Mouse (Mus musculus): ENCODE data around the gene Mgea5. TPM values are rescaled to one million over a fixed set of nuclear protein-coding genes. Genes with fewer than 3 reads are reported as not detected.
"Not testable (repeated sequence)": the region's sequence is repeated elsewhere in the genome, so short reads cannot be mapped to it uniquely, and the experiment has no call there.

The Mgea5 gene
- polyA plus RNA-seq, 1 experiment from 2014 or later: 93.2 TPM

- not testable (repeated sequence) for H3K36me3 ChIP-seq (ENCODE audit: control insufficient read depth, insufficient read depth, low read length); H3K27ac ChIP-seq (ENCODE audit: low read depth, low read length); H3K9me3 ChIP-seq (ENCODE audit: control insufficient read depth, low read length); DNase-seq (ENCODE audit: low spot score); H3K9ac ChIP-seq (ENCODE audit: low read depth, low read length); ATAC-seq (ENCODE audit: low FRiP score); H3K4me3 ChIP-seq (ENCODE audit: low read depth, low read length); H3K27me3 ChIP-seq (ENCODE audit: control insufficient read depth, insufficient read depth, low read length); H3K4me1 ChIP-seq (replicated peaks; ENCODE audit: control insufficient read depth, insufficient read depth, low read length); H3K4me2 ChIP-seq (replicated peaks; ENCODE audit: low read depth, low read length)
- 91% methylated on average over 6 of the region's 6 CpGs for WGBS
These were observed 22.2 kb upstream of the Mgea5 start for GRCm38 (mm10) chr19:45805817-45806216.

- ATAC-seq (ENCODE audit: low FRiP score) (no peak), DNase-seq (ENCODE audit: low spot score) (peak; percentile 64)
- Histone ChIP-seq H3K27me3 (ENCODE audit: control insufficient read depth, insufficient read depth, low read length) (no peaks in the 10 kb centered on the region), H3K4me2 (replicated peaks; ENCODE audit: low read depth, low read length) (no peak overlapping the region), H3K4me1 (replicated peaks; ENCODE audit: control insufficient read depth, insufficient read depth, low read length) (no peaks in the 10 kb centered on the region), H3K4me3 (ENCODE audit: low read depth, low read length) (no peak overlapping the region), H3K9ac (ENCODE audit: low read depth, low read length) (no peak overlapping the region), H3K27ac (ENCODE audit: low read depth, low read length) (no peak overlapping the region), H3K36me3 (ENCODE audit: control insufficient read depth, insufficient read depth, low read length) (no peaks in the 10 kb centered on the region), H3K9me3 (ENCODE audit: control insufficient read depth, low read length) (no peaks in the 10 kb centered on the region)
- 27% methylated on average over 11 of the region's 12 CpGs for WGBS
These were observed 21.1 kb upstream of the Mgea5 start for GRCm38 (mm10) chr19:45804593-45805368.

GRCm38 (mm10) chr19:45803408-45803807, 19.8 kb upstream of the Mgea5 start:
- H3K4me3 ChIP-seq (ENCODE audit: low read depth, low read length): no peak overlapping the region
- WGBS: 33% methylated on average over 4 of the region's 4 CpGs
- no peak overlapping the region for H3K4me2 ChIP-seq (replicated peaks; ENCODE audit: low read depth, low read length)
- no peak overlapping the region for H3K9ac ChIP-seq (ENCODE audit: low read depth, low read length)
- H3K4me1 ChIP-seq (replicated peaks; ENCODE audit: control insufficient read depth, insufficient read depth, low read length): no peaks in the 10 kb centered on the region
- DNase-seq (ENCODE audit: low spot score): no peak
- H3K36me3 ChIP-seq (ENCODE audit: control insufficient read depth, insufficient read depth, low read length): no peaks in the 10 kb centered on the region
- no peaks in the 10 kb centered on the region for H3K27me3 ChIP-seq (ENCODE audit: control insufficient read depth, insufficient read depth, low read length)
- no peak for ATAC-seq (ENCODE audit: low FRiP score)
- no peak overlapping the region for H3K27ac ChIP-seq (ENCODE audit: low read depth, low read length)
- H3K9me3 ChIP-seq (ENCODE audit: control insufficient read depth, low read length): no peaks in the 10 kb centered on the region

GRCm38 (mm10) chr19:45802702-45803101, 19.1 kb upstream of the Mgea5 start:
- Histone ChIP-seq H3K4me2 (replicated peaks; ENCODE audit: low read depth, low read length) (no peak overlapping the region), H3K9me3 (ENCODE audit: control insufficient read depth, low read length) (no peaks in the 10 kb centered on the region), H3K27me3 (ENCODE audit: control insufficient read depth, insufficient read depth, low read length) (no peaks in the 10 kb centered on the region), H3K9ac (ENCODE audit: low read depth, low read length) (no peak overlapping the region), H3K4me1 (replicated peaks; ENCODE audit: control insufficient read depth, insufficient read depth, low read length) (no peaks in the 10 kb centered on the region), H3K27ac (ENCODE audit: low read depth, low read length) (no peak overlapping the region), H3K36me3 (ENCODE audit: control insufficient read depth, insufficient read depth, low read length) (no peaks in the 10 kb centered on the region), H3K4me3 (ENCODE audit: low read depth, low read length) (no peak overlapping the region)
- 75% methylated on average over 4 of the region's 4 CpGs for WGBS
- no peak for DNase-seq (ENCODE audit: low spot score)
- ATAC-seq (ENCODE audit: low FRiP score): no peak

- Histone ChIP-seq H3K4me1 (replicated peaks; ENCODE audit: control insufficient read depth, insufficient read depth, low read length) (no peaks in the 10 kb centered on the region; the same call in 1 of the 2 replicates), H3K27ac (ENCODE audit: low read depth, low read length) (no peak overlapping the region), H3K27me3 (ENCODE audit: control insufficient read depth, insufficient read depth, low read length) (no peaks in the 10 kb centered on the region), H3K4me2 (replicated peaks; ENCODE audit: low read depth, low read length) (no peak overlapping the region), H3K9me3 (ENCODE audit: control insufficient read depth, low read length) (no peaks in the 10 kb centered on the region), H3K9ac (ENCODE audit: low read depth, low read length) (no peak overlapping the region), H3K4me3 (ENCODE audit: low read depth, low read length) (no peak overlapping the region), H3K36me3 (ENCODE audit: control insufficient read depth, insufficient read depth, low read length) (no peaks in the 10 kb centered on the region)
- no peak for ATAC-seq (ENCODE audit: low FRiP score)
- WGBS: 75% methylated on average over 15 of the region's 15 CpGs
- no peak for DNase-seq (ENCODE audit: low spot score)
These were observed 13.2 kb upstream of the Mgea5 start for GRCm38 (mm10) chr19:45796879-45797278.

- Histone ChIP-seq H3K4me3 (ENCODE audit: low read depth, low read length) (no peak overlapping the region), H3K4me2 (replicated peaks; ENCODE audit: low read depth, low read length) (peak overlapping the region; percentile 34), H3K9ac (ENCODE audit: low read depth, low read length) (no peak overlapping the region), H3K9me3 (ENCODE audit: control insufficient read depth, low read length) (no peaks in the 10 kb centered on the region), H3K27me3 (ENCODE audit: control insufficient read depth, insufficient read depth, low read length) (no peaks in the 10 kb centered on the region), H3K36me3 (ENCODE audit: control insufficient read depth, insufficient read depth, low read length) (no peaks in the 10 kb centered on the region), H3K4me1 (replicated peaks; ENCODE audit: control insufficient read depth, insufficient read depth, low read length) (no peaks in the 10 kb centered on the region; the same call in 1 of the 2 replicates), H3K27ac (ENCODE audit: low read depth, low read length) (no peak overlapping the region)
- DNase-seq (ENCODE audit: low spot score) (peak; percentile 41), ATAC-seq (ENCODE audit: low FRiP score) (no peak)
- 10% methylated on average over 15 of the region's 15 CpGs for WGBS
These were observed 12.5 kb upstream of the Mgea5 start for GRCm38 (mm10) chr19:45796061-45796556.

GRCm38 (mm10) chr19:45795406-45795944, 11.8 kb upstream of the Mgea5 start:
- DNase-seq (ENCODE audit: low spot score) (no peak), ATAC-seq (ENCODE audit: low FRiP score) (no peak)
- Histone ChIP-seq H3K36me3 (ENCODE audit: control insufficient read depth, insufficient read depth, low read length) (no peaks in the 10 kb centered on the region), H3K27me3 (ENCODE audit: control insufficient read depth, insufficient read depth, low read length) (no peaks in the 10 kb centered on the region), H3K9me3 (ENCODE audit: control insufficient read depth, low read length) (no peaks in the 10 kb centered on the region), H3K4me3 (ENCODE audit: low read depth, low read length) (no peak overlapping the region), H3K9ac (ENCODE audit: low read depth, low read length) (no peak overlapping the region), H3K4me2 (replicated peaks; ENCODE audit: low read depth, low read length) (peak overlapping the region; percentile 34; the same call in 1 of the 2 replicates), H3K27ac (ENCODE audit: low read depth, low read length) (no peak overlapping the region), H3K4me1 (replicated peaks; ENCODE audit: control insufficient read depth, insufficient read depth, low read length) (no peaks in the 10 kb centered on the region; the same call in 1 of the 2 replicates)
- whole genome bisulfite sequencing: 35% methylated on average over 15 of the region's 15 CpGs

GRCm38 (mm10) chr19:45794718-45795117, 11.1 kb upstream of the Mgea5 start:
- H3K27ac ChIP-seq (ENCODE audit: low read depth, low read length): no peak overlapping the region
- H3K36me3 ChIP-seq (ENCODE audit: control insufficient read depth, insufficient read depth, low read length): no peaks in the 10 kb centered on the region
- H3K4me2 ChIP-seq (replicated peaks; ENCODE audit: low read depth, low read length): no peak overlapping the region
- H3K27me3 ChIP-seq (ENCODE audit: control insufficient read depth, insufficient read depth, low read length): no peaks in the 10 kb centered on the region
- 82% methylated on average over 6 of the region's 6 CpGs for WGBS
- DNase-seq (ENCODE audit: low spot score) (no peak), ATAC-seq (ENCODE audit: low FRiP score) (no peak)
- H3K9ac ChIP-seq (ENCODE audit: low read depth, low read length): no peak overlapping the region
- H3K9me3 ChIP-seq (ENCODE audit: control insufficient read depth, low read length): no peaks in the 10 kb centered on the region
- H3K4me1 ChIP-seq (replicated peaks; ENCODE audit: control insufficient read depth, insufficient read depth, low read length): no peaks in the 10 kb centered on the region; the same call in 1 of the 2 replicates
- H3K4me3 ChIP-seq (ENCODE audit: low read depth, low read length): no peak overlapping the region

- H3K4me3 ChIP-seq (ENCODE audit: low read depth, low read length): no peak overlapping the region
- WGBS: 88% methylated on average over 6 of the region's 6 CpGs
These were observed 8.8 kb upstream of the Mgea5 start for GRCm38 (mm10) chr19:45792404-45792803.

More at GRCm38 (mm10) chr19:45792404-45792803, 8.8 kb upstream of the Mgea5 start:
- Histone ChIP-seq H3K4me2 (replicated peaks; ENCODE audit: low read depth, low read length) (no peak overlapping the region), H3K4me1 (replicated peaks; ENCODE audit: control insufficient read depth, insufficient read depth, low read length) (no peaks in the 10 kb centered on the region; the same call in 1 of the 2 replicates), H3K9me3 (ENCODE audit: control insufficient read depth, low read length) (no peaks in the 10 kb centered on the region), H3K27me3 (ENCODE audit: control insufficient read depth, insufficient read depth, low read length) (no peaks in the 10 kb centered on the region), H3K36me3 (ENCODE audit: control insufficient read depth, insufficient read depth, low read length) (no peaks in the 10 kb centered on the region), H3K27ac (ENCODE audit: low read depth, low read length) (no peak overlapping the region), H3K9ac (ENCODE audit: low read depth, low read length) (no peak overlapping the region)
- ATAC-seq (ENCODE audit: low FRiP score) (no peak), DNase-seq (ENCODE audit: low spot score) (no peak)
